Mouse (Mus musculus) cortical plate, adult 2 months (tissue): Measurements from ENCODE around the gene Ppp1r35.
A peak's percentile ranks its signal among the peaks of the same experiment; 100 is the strongest.

Experiments
- CTCF ChIP-seq: fragments of 200-500 bp; IDR thresholded peaks from 2 replicates; pipeline ENCODE4 v1.5.1; 2011; ENCODE audit warnings: mild to moderate bottlenecking, control low read depth, low read length; ENCODE audit not compliant: insufficient read depth; ENCODE audit errors: extremely low read depth
- POLR2A ChIP-seq: fragments of 200-500 bp; IDR thresholded peaks from 2 replicates; pipeline ENCODE4 v1.6.1; 2011; ENCODE audit warnings: mild to moderate bottlenecking, low read length, control low read depth; ENCODE audit not compliant: insufficient read depth; ENCODE audit errors: extremely low read depth

- TF ChIP-seq POLR2A: no peak
- TF ChIP-seq CTCF: peak; percentile 94
Observed at GRCm38 (mm10) chr5:137756882-137757661, 21.6 kb upstream of the Ppp1r35 start.
